Mouse (Mus musculus) liver (tissue): ENCODE data around the gene Nr2e3.
"Not testable (repeated sequence)": the region's sequence is repeated elsewhere in the genome, so short reads cannot be mapped to it uniquely, and the experiment has no call there.

Experiments
- DNase-seq: peaks from one replicate; pipeline ENCODE4 v3.0.0-alpha.2; 2020; ENCODE audit warnings: mixed read lengths

The Nr2e3 gene

DNA sequence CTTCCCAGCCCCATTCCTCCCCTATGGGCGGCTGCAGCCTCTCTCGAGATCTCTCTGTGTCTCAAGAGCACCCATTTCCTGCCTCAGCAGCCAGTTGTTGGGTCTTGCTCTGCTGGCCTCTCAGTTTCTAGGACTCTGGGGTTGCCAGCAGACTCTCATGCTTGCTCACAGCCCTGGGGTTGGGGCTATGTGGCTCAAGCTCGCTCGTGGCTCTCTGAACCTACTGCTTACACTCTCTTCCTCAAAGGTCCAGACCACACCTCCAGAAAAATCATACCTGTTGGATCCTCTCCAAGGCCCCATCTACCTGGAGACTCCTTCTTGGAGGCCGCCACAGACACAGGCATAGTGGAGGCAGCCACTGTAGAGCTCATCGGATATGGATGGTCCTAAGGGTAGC, 10.9 kb downstream of the Nr2e3 start:
- DNase-seq, result no peak

DNA sequence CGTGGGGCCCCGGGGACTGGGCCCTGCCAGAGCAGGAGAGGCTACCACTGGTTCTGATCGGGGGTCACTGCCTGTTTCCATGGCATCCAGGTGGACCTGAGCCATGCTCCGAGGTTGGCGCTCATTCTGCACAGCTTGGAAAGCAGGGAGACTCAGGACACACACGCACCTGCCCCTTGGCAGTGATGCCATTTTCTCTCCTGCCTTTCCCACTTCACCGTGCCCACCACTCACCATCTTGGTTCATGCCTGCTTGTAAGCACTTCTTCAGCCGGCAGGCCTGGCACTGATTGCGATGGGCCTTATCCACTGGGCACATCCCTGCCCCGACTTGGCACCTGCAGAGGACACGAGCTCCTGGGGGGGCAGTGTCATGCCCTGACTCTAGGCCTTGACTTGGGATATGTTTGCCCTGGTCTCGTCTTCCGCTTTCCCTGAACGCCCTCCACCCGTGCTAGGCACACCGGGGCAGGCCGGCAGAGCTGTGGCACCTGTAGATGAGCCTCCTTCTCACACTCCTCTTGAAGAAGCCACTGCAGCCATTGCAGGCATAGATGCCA, 11.7 kb downstream of the Nr2e3 start:
- no peak for DNase-seq

DNA sequence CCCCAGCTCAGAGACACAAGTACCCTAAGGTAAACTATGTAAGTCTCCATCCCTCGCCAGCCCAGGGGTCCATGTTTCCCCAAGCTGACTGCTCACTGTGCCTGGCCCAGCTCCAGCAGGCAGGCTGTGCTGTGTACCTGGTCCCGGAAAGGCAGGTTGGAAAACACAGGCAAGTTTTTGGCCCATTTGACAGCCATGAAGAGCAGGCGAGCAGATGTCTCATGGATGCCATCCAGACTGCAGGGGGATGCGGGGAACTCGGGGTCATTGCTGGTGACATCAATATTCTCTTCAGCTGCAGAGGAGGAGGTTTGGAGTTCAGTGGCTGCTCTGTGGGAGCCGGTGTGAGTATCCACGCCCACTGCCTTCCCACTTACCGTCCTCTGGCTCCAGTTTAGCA, 12.2 kb downstream of the Nr2e3 start:
- DNase-seq, result no peak

DNA sequence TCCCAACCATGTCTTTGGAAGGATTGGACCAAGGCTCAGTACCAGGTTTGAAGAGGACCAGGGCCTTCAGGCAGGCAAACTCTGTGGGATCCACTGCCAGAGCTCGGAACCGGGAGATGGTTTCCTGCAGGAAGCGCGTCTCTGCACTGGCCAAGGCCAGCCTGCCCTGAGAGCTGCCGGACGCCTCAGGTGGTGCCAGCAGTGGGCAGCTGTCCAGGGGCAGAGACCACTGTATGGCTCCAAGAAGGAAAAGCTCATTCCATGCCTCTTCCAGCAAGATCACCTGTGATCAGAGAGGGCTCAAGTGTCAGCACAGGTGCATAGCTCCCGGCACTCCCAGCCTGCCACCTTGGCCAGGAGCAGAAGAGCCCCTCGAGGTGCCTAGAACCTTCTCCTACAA, 13.2 kb downstream of the Nr2e3 start:
- DNase-seq, result no peak

DNA sequence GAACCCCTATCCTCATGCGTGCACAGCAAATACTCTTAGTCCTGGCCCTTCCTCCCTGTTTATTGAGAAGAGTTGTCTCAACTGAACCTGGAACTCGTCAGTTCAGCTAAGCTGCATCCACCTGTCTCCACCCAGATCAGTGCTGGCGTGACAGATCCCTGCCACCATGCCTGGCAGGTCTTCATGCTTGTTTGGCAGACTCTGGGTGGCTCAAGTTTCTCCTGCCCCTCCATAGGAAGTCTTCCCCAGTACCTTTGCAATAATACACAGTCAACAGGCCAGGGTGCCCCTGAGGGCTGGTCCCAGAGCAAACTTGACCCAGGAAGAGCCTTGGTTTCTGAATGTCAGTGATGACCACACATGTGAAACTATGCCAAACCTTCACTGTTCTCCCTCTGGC, 15.2 kb downstream of the Nr2e3 start:
- no peak for DNase-seq

DNA sequence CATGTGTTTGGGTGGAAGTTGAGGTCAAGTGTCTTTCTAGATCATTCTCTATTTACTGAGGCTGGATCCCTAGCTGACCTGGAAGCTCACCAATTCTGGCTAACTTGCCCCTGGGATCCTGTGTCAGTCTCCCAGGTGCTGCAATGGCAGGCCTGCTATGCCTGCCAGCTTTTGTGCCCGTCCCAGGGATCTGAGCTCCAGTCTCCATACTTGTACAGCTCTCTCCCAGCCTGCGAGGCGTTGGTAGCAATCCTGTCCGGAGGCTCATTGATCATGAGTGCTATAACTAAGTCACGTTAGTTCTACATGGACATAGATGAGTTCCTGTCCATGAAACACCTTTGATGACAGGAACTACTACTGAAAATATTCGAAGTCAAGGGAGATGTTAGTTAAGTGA, 16.6 kb downstream of the Nr2e3 start:
- no peak for DNase-seq

DNA sequence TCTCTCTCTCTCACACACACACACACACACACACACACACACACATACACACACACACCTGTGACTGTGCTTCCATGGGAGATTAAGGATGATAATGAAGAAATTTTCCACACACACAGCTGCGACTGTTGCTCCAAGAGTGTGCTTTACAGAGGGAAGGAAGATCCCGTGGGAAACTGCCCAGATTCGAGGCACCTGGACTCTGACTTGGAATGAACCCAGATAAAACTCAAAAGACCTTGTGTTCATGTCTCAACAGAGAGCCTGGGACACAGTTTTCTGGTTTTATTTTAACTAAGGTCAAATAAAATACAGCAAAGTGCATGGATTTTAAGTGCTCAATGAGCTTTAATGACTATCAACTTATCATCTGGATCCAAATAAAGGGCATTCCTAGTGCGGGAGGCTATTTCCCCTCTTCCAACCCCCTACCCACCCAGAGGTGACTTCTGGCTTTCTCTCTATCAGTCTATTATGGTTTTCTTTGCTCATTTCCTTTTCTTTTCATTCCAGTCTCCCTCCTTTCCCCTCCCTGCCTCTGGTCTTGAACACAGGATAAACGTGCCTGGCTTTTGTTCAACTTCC, 17.9 kb downstream of the Nr2e3 start:
- no peak for DNase-seq

DNA sequence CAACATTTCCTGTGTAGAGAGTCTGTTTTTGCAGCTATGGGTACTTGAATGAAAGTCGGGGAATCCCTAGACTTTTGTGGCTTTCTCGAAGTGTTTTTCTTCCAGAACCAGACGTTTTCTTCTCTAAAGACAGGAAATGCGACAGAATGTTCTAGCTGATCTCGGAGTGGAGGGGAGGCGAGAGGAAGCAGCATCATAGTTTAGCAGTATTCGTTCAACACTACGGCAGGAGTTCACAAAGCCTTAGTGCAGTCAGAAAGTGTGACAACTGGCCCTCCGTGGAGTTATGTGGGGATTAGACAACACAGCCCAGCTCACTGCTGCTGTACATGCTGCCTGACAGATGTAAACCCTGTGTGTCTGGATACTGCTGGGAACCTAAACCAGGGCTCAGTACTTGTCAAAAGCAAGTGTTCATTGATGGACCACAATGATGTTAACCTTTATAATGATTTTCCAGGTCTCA, 18.5 kb downstream of the Nr2e3 start:
- no peak for DNase-seq

DNA sequence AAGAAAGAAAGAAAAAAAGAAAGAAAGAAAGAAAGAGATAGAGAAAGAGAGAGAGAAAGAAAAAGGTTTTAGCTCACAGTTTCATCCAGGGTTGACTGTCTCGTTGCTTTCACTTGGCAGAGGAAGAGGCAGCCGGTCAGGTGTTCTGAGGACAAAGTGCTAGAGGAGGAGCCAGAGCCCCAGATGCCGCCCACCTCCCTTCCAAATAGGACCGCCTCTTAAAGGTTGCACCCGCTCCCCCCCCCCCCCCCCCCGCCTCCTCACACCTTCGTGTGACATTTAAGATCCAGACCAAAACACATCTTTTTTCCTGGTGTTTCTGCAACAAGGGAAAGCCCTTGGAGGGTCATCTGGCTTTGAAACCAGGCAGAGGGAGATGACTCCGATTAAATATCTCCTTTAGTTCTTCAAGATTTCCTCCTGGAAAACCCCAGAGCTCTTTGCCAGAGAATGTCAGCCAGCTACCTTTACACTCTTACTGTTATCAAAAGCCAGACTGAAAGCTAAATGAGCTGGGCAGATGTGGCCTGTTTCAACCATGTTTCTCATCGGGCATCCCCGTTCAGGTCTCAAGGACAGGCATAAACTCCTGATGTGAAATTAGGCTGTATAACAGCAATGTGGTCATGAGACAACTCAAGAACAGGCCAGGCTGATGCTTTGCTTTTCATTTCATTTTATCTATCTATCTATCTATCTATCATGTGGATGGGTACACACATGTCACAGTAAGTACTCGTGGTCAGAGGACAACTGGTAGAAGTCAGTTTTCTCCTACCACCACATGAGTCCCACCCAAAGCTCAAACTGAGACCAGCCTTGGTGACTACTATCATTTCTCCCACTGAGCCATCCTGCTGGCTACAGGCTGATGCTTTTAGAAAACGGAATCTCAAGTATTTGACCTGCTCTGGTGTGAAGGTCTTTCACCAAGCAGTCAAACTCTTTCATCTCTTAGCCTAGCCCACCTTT, 19.3 kb downstream of the Nr2e3 start:
- DNase-seq, result no peak

DNA sequence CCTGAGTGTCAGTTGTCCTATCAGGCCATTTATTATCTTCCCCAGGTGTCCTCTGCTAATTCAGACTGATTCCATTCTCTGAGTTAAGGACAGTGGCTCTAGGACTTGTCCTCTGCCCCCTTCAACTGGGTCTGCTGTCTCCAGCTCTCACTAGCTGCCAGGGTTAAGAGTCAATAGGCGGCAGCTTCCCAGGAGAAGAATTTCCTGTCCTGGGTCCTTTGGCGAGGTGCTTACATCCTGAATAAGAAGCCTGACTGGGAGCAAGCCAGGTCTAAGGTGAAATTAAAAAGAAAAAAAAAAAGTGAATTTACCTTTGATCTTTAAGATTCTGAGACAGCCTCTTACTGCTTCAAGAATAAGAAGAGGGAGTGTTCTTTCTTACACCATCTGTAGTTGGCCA, 20.8 kb downstream of the Nr2e3 start:
- DNase-seq, result no peak

DNA sequence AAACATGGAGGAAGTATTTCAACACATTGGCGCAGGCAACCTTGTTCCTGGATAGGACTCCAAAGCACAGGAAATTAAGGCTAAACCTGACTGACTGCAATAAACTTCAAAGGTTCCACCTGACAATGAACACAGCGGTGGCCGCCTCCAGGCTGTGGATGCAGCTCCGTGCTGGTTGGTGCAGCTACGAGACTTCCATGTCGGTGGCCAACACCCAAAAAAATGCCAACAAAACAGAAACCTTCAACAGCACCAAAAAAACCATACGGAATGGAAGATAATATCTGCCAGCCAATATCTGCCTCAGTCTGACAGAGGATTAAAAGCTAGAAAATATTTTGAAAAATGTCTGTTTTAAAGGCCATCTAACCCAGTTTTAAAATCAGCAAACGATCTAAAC, 21.9 kb downstream of the Nr2e3 start:
- no peak for DNase-seq

DNA sequence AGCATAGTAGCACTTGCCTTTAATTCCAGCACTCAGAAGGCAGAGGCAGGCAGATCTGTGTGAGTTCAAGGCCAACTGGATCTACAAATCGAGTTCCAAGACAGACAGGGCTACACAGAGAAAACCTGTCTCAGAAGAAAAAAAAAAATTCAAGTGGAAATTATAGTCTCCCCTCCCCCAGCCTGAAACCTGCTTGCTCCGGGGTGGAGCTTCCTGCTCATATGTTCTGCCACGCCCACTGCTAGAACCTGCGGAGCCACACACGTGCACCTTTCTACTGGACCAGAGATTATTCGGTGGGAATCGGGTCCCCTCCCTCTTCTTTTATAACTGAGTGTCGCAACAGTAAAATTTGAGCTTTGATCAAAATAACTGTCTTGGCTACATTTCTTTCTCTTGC, 24.6 kb downstream of the Nr2e3 start:
- not testable (repeated sequence) for DNase-seq

DNA sequence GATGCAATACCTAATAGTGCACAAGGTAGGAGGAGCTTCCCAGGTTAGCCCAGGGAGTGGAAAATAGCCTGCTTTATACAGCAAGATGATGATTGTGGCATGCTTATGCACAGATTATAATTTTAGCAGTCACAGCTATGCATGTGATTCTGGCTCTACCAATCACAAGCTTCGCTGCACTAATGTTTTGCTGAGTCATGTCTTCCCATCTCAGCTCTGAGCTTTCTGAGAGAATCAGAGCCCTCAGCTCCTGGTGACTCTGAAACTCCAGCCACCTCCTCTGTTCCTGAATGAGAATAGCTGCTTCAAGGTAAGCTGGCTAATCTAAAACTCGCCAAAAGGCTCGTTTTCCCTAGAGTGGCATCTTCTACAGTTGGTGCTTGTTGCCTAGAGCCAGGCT, 30.2 kb downstream of the Nr2e3 start:
- DNase-seq, result no peak

DNA sequence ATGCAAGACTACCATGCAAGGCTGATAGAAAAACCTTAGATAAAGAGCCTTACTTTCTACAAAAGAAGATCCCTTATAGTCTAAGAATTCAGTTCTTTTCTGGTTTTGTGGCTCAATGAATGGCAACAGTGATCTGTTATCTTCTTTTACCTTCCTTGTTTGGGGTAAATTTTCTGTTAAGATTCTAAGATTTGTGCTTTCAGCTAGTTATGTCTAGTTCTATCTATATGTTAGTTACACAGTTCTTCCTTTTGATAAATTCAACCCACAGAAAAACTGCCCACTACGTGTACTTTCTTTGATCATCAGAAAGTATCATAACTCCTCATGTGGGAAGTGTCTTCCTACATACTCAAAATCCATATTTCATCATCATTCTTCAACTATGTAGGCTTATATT, 45.7 kb downstream of the Nr2e3 start:
- DNase-seq, result no peak

DNA sequence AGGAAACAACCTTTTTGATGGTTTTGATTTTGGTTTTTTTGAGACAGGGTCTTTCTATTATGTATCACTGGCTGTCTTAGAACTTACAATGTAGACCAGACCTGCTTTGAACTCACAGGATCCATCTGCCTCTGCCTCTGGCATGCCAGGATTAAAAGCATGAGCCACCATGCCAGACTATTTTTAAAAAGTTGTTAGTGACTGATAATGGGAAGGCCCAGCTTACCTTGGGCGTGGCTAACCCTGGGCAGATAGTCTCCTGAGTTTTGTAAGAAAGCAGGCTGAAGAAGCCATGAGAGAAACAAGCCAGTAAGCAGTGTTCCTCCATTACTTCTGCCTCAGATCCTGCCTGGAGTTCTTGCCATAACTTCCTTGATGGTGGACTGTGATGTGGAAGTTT, 57.1 kb downstream of the Nr2e3 start:
- peak; percentile 28 for DNase-seq
